Mouse (Mus musculus) embryonic facial prominence, embryonic 12.5 days (tissue): ENCODE results near the gene Mapt. TPM values are rescaled to one million over a fixed set of nuclear protein-coding genes. Genes with fewer than 3 reads are reported as not detected.

Experiments used
- ATAC-seq: fragments of 200-750 bp; cut with Nextera tagmentation; 2 replicates; pipeline ENCODE4 v1.8.0; 2017; ENCODE audit not compliant: insufficient number of reproducible peaks, insufficient read depth, low FRiP score, low TSS enrichment
- H3K27ac ChIP-seq: fragments of 300-500 bp; sonication (generic); 2 replicates; pipeline ENCODE4 v1.5.1; 2016; ENCODE audit warnings: mild to moderate bottlenecking
- H3K27me3 ChIP-seq: fragments of 300-500 bp; sonication (generic); 2 replicates; pipeline ENCODE4 v1.6.1; 2016; ENCODE audit warnings: mild to moderate bottlenecking, moderate library complexity
- H3K36me3 ChIP-seq: fragments of 300-500 bp; sonication (generic); 2 replicates; pipeline ENCODE4 v1.6.1; 2016; ENCODE audit warnings: mild to moderate bottlenecking
- H3K4me1 ChIP-seq: fragments of 300-500 bp; sonication (generic); 2 replicates; pipeline ENCODE4 v1.6.1; 2016
- H3K4me2 ChIP-seq: fragments of 300-500 bp; sonication (generic); replicated peaks from 2 replicates; pipeline ENCODE4 v1.6.1; 2016; ENCODE audit warnings: mild to moderate bottlenecking, moderate library complexity
- H3K4me3 ChIP-seq: fragments of 300-500 bp; sonication (generic); 2 replicates; pipeline ENCODE4 v1.5.1; 2016; ENCODE audit warnings: mild to moderate bottlenecking
- H3K9ac ChIP-seq: fragments of 300-500 bp; sonication (generic); 2 replicates; pipeline ENCODE4 v1.6.1; 2016; ENCODE audit warnings: mild to moderate bottlenecking, moderate library complexity
- H3K9me3 ChIP-seq: fragments of 300-500 bp; sonication (generic); 2 replicates; pipeline ENCODE4 v1.6.1; 2016; ENCODE audit warnings: mild to moderate bottlenecking, moderate library complexity
- WGBS: fragments of 180-500 bp; shearing (Covaris S2); methylation state at CpG from one replicate; pipeline ENCODE4 v1.1.7; 2016; 5-methylcytosine and 5-hydroxymethylcytosine counted together
- polyA plus RNA-seq: library from polyadenylated mRNA; unstranded; fragments of >200 nt; fragmentation: Nextera tagmentation; extraction: Ambion mirVana; gene quantifications from 2 replicates; pipeline ENCODE4 v1.2.1, GENCODE M21; 2016

The Mapt gene
- polyA plus RNA-seq, 1 experiment from 2014 or later: 24.1 TPM

DNA sequence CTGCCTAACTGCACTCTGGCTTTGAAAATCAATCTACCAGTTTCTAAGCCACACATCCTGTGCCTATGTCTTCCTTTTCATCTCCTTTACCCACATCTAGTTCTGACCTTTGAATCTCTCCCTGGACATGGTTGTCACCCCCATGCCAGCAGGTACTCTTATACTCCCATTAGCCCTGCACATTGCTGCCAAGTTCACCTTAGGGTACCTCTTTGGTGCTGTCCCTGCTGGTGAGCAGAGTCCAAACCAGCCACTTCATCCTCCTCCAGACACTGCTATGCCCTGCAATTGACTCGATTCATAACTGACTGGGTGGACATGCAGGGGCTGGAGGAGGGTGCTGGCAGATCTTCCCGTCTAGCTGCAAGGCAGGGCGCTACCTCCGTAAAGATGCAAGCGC is 50.3 kb downstream of the Mapt start:
- H3K9ac ChIP-seq: no peak overlapping the region
- WGBS: 81% methylated on average over 5 of the region's 5 CpGs
- H3K4me2 ChIP-seq: no peak overlapping the region
- H3K4me3 ChIP-seq: no peak overlapping the region
- no peaks in the 10 kb centered on the region for H3K27me3 ChIP-seq
- H3K36me3 ChIP-seq: no peaks in the 10 kb centered on the region
- no peaks in the 10 kb centered on the region for H3K4me1 ChIP-seq
- no peak overlapping the region for H3K27ac ChIP-seq
- ATAC-seq: no peak
- no peaks in the 10 kb centered on the region for H3K9me3 ChIP-seq

DNA sequence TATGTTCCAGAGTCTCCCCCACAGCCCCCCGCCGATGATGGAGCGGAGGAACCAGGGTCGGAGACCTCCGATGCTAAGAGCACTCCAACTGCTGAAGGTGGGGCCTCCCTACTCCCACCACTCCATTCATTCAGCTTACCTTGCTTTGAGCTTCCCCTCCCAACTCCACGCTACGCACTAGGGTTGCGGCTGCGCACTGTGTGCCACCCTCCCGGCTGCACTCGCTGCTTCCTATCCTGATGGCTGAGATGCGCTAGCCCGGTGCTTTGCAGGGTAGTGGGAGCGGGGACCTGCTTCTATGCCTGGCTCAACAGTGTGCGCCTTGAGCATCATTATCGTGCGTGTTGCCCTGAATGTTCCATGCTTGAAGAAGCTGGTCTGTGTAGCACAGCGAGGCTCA is 55.9 kb downstream of the Mapt start:
- no peak overlapping the region for H3K9ac ChIP-seq
- H3K36me3 ChIP-seq: no peaks in the 10 kb centered on the region
- ATAC-seq: no peak
- peaks cover 11% of the 10 kb centered on the region for H3K4me1 ChIP-seq
- no peaks in the 10 kb centered on the region for H3K27me3 ChIP-seq
- no peak overlapping the region for H3K4me2 ChIP-seq
- no peak overlapping the region for H3K4me3 ChIP-seq
- H3K9me3 ChIP-seq: no peaks in the 10 kb centered on the region
- 93% methylated on average over 18 of the region's 18 CpGs for WGBS
- no peak overlapping the region for H3K27ac ChIP-seq

DNA sequence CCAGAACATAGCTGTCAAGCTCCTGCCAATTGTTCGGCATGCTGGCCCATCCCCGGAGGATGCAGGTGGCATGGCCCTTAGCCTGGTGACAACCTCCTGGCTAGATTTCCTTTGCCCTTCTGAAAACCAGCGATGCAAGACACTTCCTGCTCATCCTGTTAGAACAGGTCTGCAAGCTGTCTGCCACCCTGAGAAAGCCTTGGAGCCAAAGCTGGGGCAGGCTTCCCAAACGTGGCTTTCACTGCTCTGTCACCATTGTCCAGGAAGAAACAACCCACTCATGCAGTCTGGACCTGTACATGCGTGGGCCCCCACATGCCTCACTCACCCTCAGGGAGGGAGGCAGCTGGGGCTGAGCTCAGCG is 57.6 kb downstream of the Mapt start:
- WGBS: 38% methylated on average over 6 of the region's 6 CpGs
- Histone ChIP-seq H3K9ac (no peak overlapping the region), H3K27ac (peak overlapping the region; percentile 72; the same call in 1 of the 2 replicates), H3K9me3 (no peaks in the 10 kb centered on the region), H3K4me1 (peaks cover 11% of the 10 kb centered on the region), H3K36me3 (no peaks in the 10 kb centered on the region), H3K4me2 (no peak overlapping the region), H3K4me3 (no peak overlapping the region), H3K27me3 (no peaks in the 10 kb centered on the region)
- no peak for ATAC-seq

DNA sequence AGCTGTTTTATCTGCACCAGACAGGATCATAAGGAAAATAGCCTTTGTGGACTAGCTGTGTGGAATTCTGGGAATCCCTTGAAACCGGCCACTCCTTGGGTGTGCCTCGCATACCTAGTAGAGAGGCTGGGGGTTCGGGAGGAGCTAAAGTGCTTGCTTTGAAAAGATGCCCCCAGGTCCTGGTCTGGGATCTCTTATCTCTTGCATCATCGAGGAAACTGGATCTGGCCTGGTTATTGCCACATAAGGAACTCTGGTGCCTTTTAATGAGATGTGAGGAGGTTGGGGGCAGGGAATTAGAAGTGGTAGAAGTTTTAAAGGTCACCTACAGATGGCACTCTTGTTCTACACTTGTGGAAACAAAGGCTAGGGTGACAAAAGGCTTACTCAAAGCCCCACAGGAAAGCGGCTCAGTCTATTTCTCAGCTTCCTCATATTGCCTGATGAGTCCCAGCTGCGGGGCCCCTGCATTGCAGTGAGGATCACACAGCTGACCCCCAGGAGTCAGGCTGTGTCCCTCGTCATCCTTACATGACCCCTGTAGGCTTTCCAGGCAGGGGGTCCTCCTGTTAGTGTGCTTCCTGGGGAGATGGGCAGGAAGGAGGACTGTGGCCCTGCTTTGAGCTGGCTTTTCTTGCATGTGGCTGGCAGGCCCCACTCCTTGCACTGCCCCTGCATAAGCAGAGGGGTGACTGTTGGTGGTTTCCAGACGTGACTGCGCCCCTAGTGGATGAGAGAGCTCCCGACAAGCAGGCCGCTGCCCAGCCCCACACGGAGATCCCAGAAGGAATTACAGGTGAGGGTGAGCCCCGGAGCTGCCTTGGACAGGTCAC is 58.2 kb downstream of the Mapt start:
- peaks cover 11% of the 10 kb centered on the region for H3K4me1 ChIP-seq
- no peaks in the 10 kb centered on the region for H3K27me3 ChIP-seq
- H3K27ac ChIP-seq: peak overlapping the region; percentile 72
- no peaks in the 10 kb centered on the region for H3K9me3 ChIP-seq
- WGBS: 8% methylated on average over 13 of the region's 13 CpGs
- no peak overlapping the region for H3K9ac ChIP-seq
- H3K4me2 ChIP-seq: no peak overlapping the region; the same call in 1 of the 2 replicates
- peak; percentile 68 for ATAC-seq
- no peak overlapping the region for H3K4me3 ChIP-seq
- no peaks in the 10 kb centered on the region for H3K36me3 ChIP-seq

DNA sequence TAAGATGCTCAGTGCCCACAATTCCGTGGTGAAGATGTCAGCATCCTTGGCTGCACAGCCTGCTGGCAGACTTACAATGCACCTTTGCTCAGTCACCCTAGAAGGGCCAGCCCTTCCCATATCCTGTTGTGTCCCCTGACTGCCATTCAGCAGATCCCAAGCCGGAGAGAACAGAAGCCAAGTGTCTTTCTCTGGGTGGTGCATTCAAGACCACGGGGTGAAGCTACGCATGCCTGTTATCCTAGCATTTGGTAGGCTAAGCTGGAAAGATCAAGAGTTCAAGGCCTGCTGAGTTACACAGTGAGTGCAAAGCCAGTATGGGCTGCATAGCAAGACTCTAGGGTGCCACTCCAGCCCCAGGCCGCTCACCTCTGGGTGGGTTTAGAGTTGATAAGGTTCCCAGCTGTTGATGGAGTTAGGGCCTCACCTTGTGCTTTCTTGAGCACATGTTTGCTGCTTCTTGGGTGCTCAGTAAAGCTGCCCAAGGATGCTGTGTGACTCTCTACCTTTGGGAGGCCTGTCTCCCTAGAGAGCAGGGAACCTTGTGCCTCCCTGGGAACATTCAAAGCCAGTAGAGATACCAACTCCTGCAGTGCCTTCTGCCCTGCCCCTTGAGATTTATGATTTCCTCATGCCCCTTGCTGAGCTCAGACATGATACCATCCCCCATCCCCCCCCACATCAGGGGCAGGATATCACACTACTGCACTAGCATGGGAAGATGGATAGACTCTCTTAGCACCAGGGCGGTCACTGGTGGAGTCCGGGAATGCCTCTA is 61.4 kb downstream of the Mapt start:
- no peak overlapping the region for H3K4me3 ChIP-seq
- peaks cover 18% of the 10 kb centered on the region for H3K4me1 ChIP-seq
- no peak for ATAC-seq
- no peaks in the 10 kb centered on the region for H3K27me3 ChIP-seq
- H3K9ac ChIP-seq: no peak overlapping the region
- H3K9me3 ChIP-seq: no peaks in the 10 kb centered on the region
- WGBS: 86% methylated on average over 7 of the region's 7 CpGs
- H3K27ac ChIP-seq: no peak overlapping the region
- H3K36me3 ChIP-seq: no peaks in the 10 kb centered on the region
- no peak overlapping the region for H3K4me2 ChIP-seq

DNA sequence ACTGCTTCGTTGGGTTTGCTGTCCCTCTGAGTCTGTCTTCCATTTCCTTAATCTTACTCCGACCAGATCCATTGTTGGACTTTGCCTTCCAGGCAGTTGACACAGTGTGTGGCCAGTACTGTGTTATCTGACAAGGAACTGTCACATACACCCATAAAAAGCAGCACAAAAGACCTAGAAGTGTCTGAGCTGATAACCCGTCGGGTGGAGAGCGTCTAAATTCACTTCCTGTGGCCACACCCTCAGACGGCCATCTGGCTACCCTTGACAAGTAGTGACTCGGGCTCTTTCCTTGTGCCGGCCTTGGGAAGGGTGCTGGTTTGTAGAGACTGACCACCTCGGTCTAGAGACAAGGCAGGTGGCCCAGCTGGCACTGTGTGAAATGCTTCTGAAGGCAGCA is 62.1 kb downstream of the Mapt start:
- Histone ChIP-seq H3K4me2 (no peak overlapping the region), H3K4me3 (no peak overlapping the region), H3K4me1 (peaks cover 18% of the 10 kb centered on the region), H3K9me3 (no peaks in the 10 kb centered on the region), H3K9ac (no peak overlapping the region), H3K36me3 (no peaks in the 10 kb centered on the region), H3K27me3 (no peaks in the 10 kb centered on the region), H3K27ac (no peak overlapping the region)
- 74% methylated on average over 9 of the region's 9 CpGs for WGBS
- ATAC-seq: no peak

DNA sequence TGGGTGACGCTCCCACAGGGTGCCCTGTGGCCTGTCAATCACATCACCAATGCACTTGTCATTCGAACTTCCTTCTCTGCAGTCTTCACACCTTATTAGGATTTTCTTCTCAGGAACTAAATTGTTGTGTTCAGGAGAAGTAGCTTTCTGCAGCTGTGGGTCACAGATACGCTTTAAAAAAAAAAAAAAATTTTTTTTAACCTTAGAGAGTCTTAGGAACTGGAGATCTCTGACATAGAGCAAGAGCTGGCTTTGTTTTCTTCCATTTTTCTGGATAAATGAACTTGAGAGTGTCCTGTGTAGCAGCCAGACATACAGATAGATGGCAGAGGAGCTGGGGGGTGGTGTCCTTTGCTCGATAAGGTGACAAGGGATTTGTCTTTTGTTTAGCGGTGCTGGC is 64.0 kb downstream of the Mapt start:
- Histone ChIP-seq H3K9ac (no peak overlapping the region), H3K4me3 (no peak overlapping the region), H3K9me3 (no peaks in the 10 kb centered on the region), H3K4me2 (no peak overlapping the region), H3K36me3 (no peaks in the 10 kb centered on the region), H3K27me3 (no peaks in the 10 kb centered on the region), H3K27ac (no peak overlapping the region), H3K4me1 (0 out of 2 replicates have a peak, but pooled peaks cover 6% of the 10 kb centered on the region)
- 53% methylated on average over 5 of the region's 5 CpGs for WGBS
- no peak for ATAC-seq

DNA sequence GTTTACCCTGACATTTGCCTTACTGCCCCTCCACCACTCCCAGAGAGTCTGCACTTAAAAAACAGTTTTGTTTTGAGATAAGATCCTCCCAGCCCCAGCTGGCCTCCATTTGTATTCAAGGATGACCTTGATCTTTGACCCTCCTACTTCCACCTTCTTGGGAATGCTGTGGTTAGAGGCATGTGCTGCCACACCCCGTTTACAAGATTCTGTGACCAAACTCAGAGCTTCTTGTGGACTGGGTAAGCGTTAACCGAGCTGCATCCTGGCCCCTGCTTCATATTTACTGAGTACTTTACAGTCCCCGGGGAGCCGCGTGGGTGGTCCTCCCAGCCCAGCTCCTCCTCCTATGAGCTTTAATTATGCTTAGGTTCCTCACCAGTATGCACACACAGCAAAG is 64.5 kb downstream of the Mapt start:
- WGBS: 35% methylated on average over 6 of the region's 6 CpGs

DNA sequence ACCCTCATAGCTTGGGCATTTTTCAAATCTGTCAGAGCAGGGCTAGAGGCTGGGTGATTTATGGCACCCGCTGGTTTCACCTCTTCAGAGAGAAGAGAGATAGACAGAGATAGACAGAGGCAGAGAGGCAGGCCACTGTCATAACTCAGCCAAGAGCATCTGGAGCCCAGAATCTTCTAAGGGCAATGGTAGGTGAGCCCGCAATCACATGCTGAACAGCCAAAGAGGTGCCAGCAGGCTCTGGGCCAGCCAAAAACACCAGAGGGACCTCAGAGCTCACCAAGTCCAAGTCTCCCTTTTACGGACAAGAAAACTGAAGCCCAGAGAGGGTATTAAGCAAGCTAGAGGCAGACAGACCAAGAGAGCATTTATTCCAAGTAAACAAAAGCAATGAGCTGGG is 66.5 kb downstream of the Mapt start:
- no peak overlapping the region for H3K27ac ChIP-seq
- peaks cover 9% of the 10 kb centered on the region; the same call in 1 of the 2 replicates for H3K4me1 ChIP-seq
- no peaks in the 10 kb centered on the region for H3K27me3 ChIP-seq
- H3K9me3 ChIP-seq: no peaks in the 10 kb centered on the region
- H3K36me3 ChIP-seq: no peaks in the 10 kb centered on the region
- no peak overlapping the region for H3K9ac ChIP-seq
- 94% methylated on average over 3 of the region's 3 CpGs for WGBS
- H3K4me3 ChIP-seq: no peak overlapping the region
- ATAC-seq: no peak
- no peak overlapping the region for H3K4me2 ChIP-seq

More for the DNA sequence above, 64.5 kb downstream of the Mapt start:
- no peaks in the 10 kb centered on the region for H3K36me3 ChIP-seq
- no peak overlapping the region for H3K4me2 ChIP-seq
- no peak overlapping the region for H3K9ac ChIP-seq
- ATAC-seq: no peak
- no peak overlapping the region for H3K4me3 ChIP-seq
- no peak overlapping the region for H3K27ac ChIP-seq
- 0 out of 2 replicates have a peak, but pooled peaks cover 6% of the 10 kb centered on the region for H3K4me1 ChIP-seq
- no peaks in the 10 kb centered on the region for H3K27me3 ChIP-seq
- no peaks in the 10 kb centered on the region for H3K9me3 ChIP-seq

DNA sequence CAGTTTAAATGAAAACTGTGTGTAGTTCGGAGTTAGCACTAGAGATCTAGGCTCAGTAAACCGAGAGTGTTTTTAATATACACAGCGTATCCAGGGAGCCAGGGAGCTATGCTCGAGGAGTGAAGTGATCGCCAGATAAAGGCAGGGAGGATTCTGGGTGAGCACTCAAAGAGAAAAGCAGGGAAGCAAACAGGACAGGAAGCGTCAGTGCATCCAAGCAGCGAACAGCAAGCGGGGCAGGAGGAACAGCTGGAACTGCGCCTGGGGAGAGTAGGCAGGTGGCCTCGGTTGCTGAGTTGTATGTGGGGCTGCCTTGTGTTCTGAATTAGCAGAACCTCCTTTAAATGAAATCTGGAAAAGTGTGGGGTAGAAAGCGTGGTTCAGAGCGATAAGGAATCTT is 71.4 kb downstream of the Mapt start:
- no peak overlapping the region for H3K4me3 ChIP-seq
- no peak overlapping the region for H3K27ac ChIP-seq
- no peaks in the 10 kb centered on the region for H3K9me3 ChIP-seq
- WGBS: 36% methylated on average over 12 of the region's 12 CpGs
- H3K27me3 ChIP-seq: no peaks in the 10 kb centered on the region
- ATAC-seq: no peak
- H3K4me2 ChIP-seq: no peak overlapping the region
- H3K9ac ChIP-seq: no peak overlapping the region
- no peaks in the 10 kb centered on the region for H3K36me3 ChIP-seq
- H3K4me1 ChIP-seq: peaks cover 9% of the 10 kb centered on the region; the same call in 1 of the 2 replicates

DNA sequence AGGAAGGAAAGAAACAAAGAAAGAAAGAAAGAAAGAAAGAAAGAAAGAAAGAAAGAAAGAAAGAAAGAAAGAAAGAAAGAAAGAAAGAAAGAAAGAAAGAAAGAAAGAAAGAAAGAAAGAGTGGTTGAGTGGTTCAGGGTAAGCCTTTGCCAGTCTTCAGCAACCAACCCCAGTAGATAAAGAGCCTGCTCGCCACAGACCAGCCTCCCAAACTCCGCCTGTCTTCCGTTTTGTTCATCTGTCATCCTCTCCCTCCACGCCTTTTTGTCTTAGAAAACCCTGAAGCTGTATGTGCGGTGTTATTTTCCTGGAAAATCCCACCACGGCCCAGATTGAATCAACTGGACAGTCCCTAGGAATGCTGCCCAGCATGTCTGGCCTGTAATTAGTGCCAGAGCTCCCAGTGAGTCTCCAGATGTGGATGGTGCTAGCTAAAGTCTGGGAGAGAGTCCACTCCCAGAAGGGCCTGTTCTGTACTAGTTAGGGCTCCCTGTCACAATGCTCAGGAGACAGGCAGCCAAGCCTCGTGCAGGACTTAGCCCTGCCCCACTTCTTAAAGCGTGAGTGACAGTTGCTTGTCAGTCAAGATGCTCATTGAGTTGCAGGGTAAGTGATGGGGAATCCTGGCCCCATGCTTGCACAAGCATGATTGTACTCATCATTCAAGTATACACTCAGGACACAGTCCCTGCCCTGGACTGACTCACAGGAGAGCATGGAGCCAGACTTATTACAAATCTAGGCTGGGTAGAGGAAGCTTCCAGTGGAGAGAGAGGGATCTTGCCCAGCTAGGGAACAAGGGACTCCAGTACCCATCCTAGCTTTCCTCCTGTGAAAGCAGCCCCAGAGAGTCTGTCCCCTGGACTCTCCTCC is 72.1 kb downstream of the Mapt start:
- WGBS: 19% methylated on average over 8 of the region's 8 CpGs
- Histone ChIP-seq H3K9me3 (no peaks in the 10 kb centered on the region), H3K4me1 (peaks cover 9% of the 10 kb centered on the region; the same call in 1 of the 2 replicates), H3K36me3 (no peaks in the 10 kb centered on the region), H3K4me2 (0 out of 2 replicates have a peak overlapping the region, but pooled peaks have one; percentile 3), H3K27me3 (no peaks in the 10 kb centered on the region), H3K27ac (no peak overlapping the region), H3K4me3 (no peak overlapping the region), H3K9ac (no peak overlapping the region)
- no peak for ATAC-seq
